Mouse (Mus musculus): ENCODE measurements around the gene Tm9sf4. TPM values are rescaled to one million over a fixed set of nuclear protein-coding genes. Genes with fewer than 3 reads are reported as not detected.

Tm9sf4 gene
- polyA plus RNA-seq (2015; fragmentation: Nextera tagmentation; extraction: Ambion mirVana): 78.6 and 80.0 TPM in 2 replicates

DNA sequence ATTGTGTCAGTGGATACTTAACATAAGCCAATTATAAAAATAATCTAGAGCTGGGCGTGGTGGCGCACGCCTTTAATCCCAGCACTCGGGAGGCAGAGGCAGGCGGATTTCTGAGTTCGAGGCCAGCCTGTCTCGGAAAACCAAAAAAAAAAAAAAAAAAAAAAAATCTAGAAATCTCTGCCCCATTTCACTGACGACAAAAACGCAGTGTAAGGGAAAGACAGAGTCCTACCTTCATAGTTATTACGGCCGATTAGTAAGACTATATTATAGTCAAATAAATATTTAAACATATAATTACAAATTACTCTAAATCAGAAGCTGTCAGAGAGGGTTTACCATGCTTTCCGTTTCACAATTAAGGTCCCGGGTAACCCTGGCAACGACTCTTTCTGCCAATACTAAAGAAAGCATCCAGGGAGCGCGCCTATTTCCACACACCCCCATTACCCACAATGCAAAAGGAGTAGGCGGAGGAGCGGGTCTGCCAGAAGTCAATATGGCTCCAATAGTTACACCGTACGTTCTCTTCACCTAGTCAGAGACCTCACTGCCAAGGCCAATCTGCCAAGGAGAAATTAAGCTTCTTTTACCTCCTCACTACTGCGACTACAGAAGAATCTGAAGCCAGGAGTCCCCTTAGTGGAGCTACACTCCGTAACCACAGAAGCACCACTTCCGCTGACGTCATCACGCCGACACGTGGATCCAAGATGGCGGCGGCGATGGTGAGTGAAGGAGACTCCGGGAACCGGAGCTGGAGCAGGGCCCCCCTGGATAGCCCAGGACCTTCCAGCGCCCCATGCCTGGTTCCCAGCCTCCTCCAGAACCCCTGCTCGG, at the start of gene Tm9sf4:
Gene Tm9sf4 (plus strand): TSS at position 460 of the 840 bp plus-strand sequence.
- peaks cover 14% of the 10 kb centered on the region for H3K4me1 ChIP-seq (replicated peaks)
- no peaks in the 10 kb centered on the region for H3K27me3 ChIP-seq
- no peaks in the 10 kb centered on the region for H3K36me3 ChIP-seq
- H3K27ac ChIP-seq: peak within 1 kb of the TSS; percentile 90
- peak within 1 kb of the TSS; percentile 97 for H3K4me2 ChIP-seq (replicated peaks)
- 8% methylated on average over 34 of the region's 34 CpGs for WGBS
- peak; percentile 96 for ATAC-seq
- H3K4me3 ChIP-seq (replicated peaks): peak within 1 kb of the TSS; percentile 81
- no peaks in the 10 kb centered on the region for H3K9me3 ChIP-seq
- peak within 1 kb of the TSS; percentile 92 for H3K9ac ChIP-seq (replicated peaks)

DNA sequence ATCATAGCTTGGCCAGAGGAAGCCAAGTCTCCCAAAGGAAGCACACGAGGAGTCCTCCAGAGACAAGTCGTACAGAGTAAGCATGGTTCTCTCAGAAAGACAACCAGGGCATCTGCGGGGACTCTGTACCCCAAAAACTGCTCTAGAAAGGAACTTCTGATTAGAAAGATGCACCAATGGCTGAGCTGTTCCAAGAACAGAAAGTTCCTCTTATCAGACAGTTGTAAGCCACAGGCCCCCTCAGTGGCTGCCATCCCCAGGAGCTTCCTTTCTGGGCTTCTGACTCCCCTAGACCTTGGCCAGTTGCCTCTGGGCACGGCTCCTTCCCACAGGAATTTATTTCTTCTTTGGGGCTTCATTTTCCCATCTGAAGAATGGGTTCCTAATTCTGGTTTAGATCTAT, 45.4 kb upstream of the Tm9sf4 start:
- Histone ChIP-seq H3K4me1 (replicated peaks) (no peaks in the 10 kb centered on the region), H3K27me3 (peaks cover 6% of the 10 kb centered on the region), H3K4me3 (replicated peaks) (no peak overlapping the region), H3K9ac (replicated peaks) (no peak overlapping the region), H3K36me3 (no peaks in the 10 kb centered on the region), H3K27ac (no peak overlapping the region), H3K4me2 (replicated peaks) (no peak overlapping the region), H3K9me3 (no peaks in the 10 kb centered on the region)
- no peak for ATAC-seq
- 83% methylated on average over 4 of the region's 4 CpGs for WGBS

GRCm38 (mm10) chr2:153117051-153117486, 44.0 kb upstream of the Tm9sf4 start:
- no peak for ATAC-seq
- Histone ChIP-seq H3K9me3 (no peaks in the 10 kb centered on the region), H3K27ac (no peak overlapping the region), H3K9ac (replicated peaks) (no peak overlapping the region), H3K4me1 (replicated peaks) (no peaks in the 10 kb centered on the region), H3K4me3 (replicated peaks) (no peak overlapping the region), H3K4me2 (replicated peaks) (no peak overlapping the region), H3K36me3 (no peaks in the 10 kb centered on the region), H3K27me3 (no peaks in the 10 kb centered on the region)
- WGBS: 81% methylated on average over 7 of the region's 7 CpGs

GRCm38 (mm10) chr2:153119488-153119887, 41.6 kb upstream of the Tm9sf4 start:
- ATAC-seq: no peak
- no peaks in the 10 kb centered on the region for H3K9me3 ChIP-seq
- 89% methylated on average over 6 of the region's 6 CpGs for WGBS
- H3K27me3 ChIP-seq: no peaks in the 10 kb centered on the region
- H3K27ac ChIP-seq: no peak overlapping the region
- H3K4me3 ChIP-seq (replicated peaks): no peak overlapping the region
- H3K36me3 ChIP-seq: no peaks in the 10 kb centered on the region
- H3K4me1 ChIP-seq (replicated peaks): no peaks in the 10 kb centered on the region
- H3K4me2 ChIP-seq (replicated peaks): no peak overlapping the region
- no peak overlapping the region for H3K9ac ChIP-seq (replicated peaks)

DNA sequence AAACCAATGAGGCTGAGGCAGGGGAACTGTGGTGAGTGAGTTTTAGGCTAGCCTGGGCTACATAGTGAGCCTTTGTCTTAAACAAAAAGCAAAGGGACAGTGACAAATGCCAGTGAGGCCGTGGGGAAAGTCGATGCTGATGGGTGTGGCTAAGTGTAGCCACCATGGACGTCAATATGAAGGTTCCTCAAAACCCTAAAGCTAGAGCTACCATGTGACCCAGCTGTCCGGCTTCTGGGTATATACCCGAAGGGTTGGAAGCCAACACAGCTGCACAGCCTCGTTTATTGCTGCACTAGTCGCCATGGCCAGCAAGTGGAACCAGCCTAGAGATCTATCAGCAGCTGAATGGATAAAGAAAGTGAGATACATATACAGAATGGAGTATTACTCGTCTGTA, 41.0 kb upstream of the Tm9sf4 start:
- ATAC-seq: no peak
- no peak overlapping the region for H3K4me3 ChIP-seq (replicated peaks)
- H3K4me1 ChIP-seq (replicated peaks): no peaks in the 10 kb centered on the region
- WGBS: 71% methylated on average over 8 of the region's 8 CpGs
- H3K27ac ChIP-seq: no peak overlapping the region
- H3K9me3 ChIP-seq: no peaks in the 10 kb centered on the region
- no peak overlapping the region for H3K4me2 ChIP-seq (replicated peaks)
- H3K27me3 ChIP-seq: no peaks in the 10 kb centered on the region
- H3K36me3 ChIP-seq: no peaks in the 10 kb centered on the region
- H3K9ac ChIP-seq (replicated peaks): no peak overlapping the region

DNA sequence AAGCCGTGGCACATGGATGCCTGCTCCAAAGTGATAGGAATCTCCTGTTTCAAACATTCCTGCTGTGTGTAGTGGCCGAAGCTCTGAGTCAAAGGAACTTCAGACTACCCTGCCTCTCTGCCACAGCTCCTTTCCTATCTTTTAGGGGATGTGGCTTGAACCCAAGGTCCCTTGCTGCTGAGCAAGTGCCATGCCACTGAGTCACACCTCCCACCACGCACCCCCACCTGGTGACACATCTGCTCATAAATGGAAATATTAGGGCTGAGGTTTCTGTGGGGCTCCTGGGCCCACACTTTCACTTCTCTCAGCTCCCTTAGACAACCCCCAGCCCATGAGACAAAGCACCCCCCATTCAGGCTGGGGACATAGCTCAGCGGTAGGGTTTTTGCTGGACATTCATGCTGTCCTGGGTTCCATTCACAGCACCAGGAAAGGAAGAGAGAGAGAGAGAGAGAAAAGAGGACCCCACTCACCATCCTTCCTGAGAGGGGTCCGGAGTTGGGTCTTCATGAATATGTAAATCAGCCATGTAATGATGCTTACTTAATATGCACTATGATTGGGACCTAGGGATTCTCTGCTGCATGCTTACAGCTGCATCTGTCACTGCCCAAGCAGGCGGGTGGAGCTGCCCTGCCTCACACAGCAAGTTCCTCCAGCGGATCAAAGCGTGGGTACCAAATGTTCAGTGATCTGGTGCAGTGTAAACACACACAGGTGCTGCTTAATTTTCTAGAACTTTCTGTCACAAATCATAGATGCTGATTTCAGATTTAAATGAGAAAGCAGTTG, 39.1 kb upstream of the Tm9sf4 start:
- Histone ChIP-seq H3K27me3 (no peaks in the 10 kb centered on the region), H3K36me3 (no peaks in the 10 kb centered on the region), H3K4me2 (replicated peaks) (no peak overlapping the region), H3K4me3 (replicated peaks) (no peak overlapping the region), H3K4me1 (replicated peaks) (no peaks in the 10 kb centered on the region), H3K9ac (replicated peaks) (no peak overlapping the region), H3K9me3 (no peaks in the 10 kb centered on the region), H3K27ac (no peak overlapping the region)
- no peak for ATAC-seq
- 72% methylated on average over 8 of the region's 8 CpGs for WGBS

GRCm38 (mm10) chr2:153122701-153123100, 38.4 kb upstream of the Tm9sf4 start:
- Histone ChIP-seq H3K27me3 (no peaks in the 10 kb centered on the region), H3K27ac (no peak overlapping the region), H3K4me2 (replicated peaks) (no peak overlapping the region), H3K4me3 (replicated peaks) (no peak overlapping the region), H3K4me1 (replicated peaks) (no peaks in the 10 kb centered on the region), H3K9me3 (no peaks in the 10 kb centered on the region), H3K36me3 (no peaks in the 10 kb centered on the region), H3K9ac (replicated peaks) (no peak overlapping the region)
- WGBS: 90% methylated on average over 7 of the region's 7 CpGs
- ATAC-seq: no peak

GRCm38 (mm10) chr2:153125875-153126274, 35.2 kb upstream of the Tm9sf4 start:
- H3K4me2 ChIP-seq (replicated peaks): no peak overlapping the region
- H3K27me3 ChIP-seq: no peaks in the 10 kb centered on the region
- no peaks in the 10 kb centered on the region for H3K36me3 ChIP-seq
- no peak overlapping the region for H3K9ac ChIP-seq (replicated peaks)
- H3K27ac ChIP-seq: no peak overlapping the region
- H3K9me3 ChIP-seq: no peaks in the 10 kb centered on the region
- no peak for ATAC-seq
- no peaks in the 10 kb centered on the region for H3K4me1 ChIP-seq (replicated peaks)
- H3K4me3 ChIP-seq (replicated peaks): no peak overlapping the region
- 57% methylated on average over 5 of the region's 5 CpGs for WGBS

DNA sequence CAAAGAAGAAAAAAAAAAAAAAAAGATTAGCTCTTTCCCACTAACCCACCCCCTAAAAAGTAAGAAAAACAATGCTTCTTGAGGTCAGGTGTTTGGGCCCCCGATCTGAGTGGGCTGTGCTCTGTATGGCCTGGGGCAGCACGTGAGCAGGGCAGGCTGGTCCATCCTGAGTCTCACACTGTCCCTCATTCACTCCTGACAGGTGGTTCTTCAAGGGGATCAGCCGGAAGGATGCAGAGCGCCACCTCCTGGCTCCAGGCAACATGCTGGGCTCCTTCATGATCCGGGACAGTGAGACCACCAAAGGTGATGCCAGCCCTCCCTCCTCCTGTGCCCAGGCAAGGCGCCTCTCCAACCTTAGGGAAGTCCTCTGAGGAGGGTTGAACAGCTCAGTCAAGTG, 30.1 kb upstream of the Tm9sf4 start:
- Histone ChIP-seq H3K4me2 (replicated peaks) (no peak overlapping the region), H3K27ac (no peak overlapping the region)
- WGBS: 13% methylated on average over 6 of the region's 6 CpGs

GRCm38 (mm10) chr2:153134237-153134636, 26.9 kb upstream of the Tm9sf4 start:
- no peak overlapping the region for H3K4me3 ChIP-seq (replicated peaks)
- H3K9ac ChIP-seq (replicated peaks): no peak overlapping the region; the same call in 1 of the 2 replicates
- WGBS: 38% methylated on average over 5 of the region's 5 CpGs
- H3K9me3 ChIP-seq: no peaks in the 10 kb centered on the region
- H3K4me1 ChIP-seq (replicated peaks): no peaks in the 10 kb centered on the region
- no peak overlapping the region for H3K4me2 ChIP-seq (replicated peaks)
- H3K27ac ChIP-seq: no peak overlapping the region
- ATAC-seq: no peak
- no peaks in the 10 kb centered on the region for H3K27me3 ChIP-seq
- no peaks in the 10 kb centered on the region for H3K36me3 ChIP-seq

More for the DNA sequence above, 30.1 kb upstream of the Tm9sf4 start:
- Histone ChIP-seq H3K4me1 (replicated peaks) (no peaks in the 10 kb centered on the region), H3K9me3 (no peaks in the 10 kb centered on the region), H3K27me3 (no peaks in the 10 kb centered on the region), H3K36me3 (no peaks in the 10 kb centered on the region), H3K4me3 (replicated peaks) (no peak overlapping the region), H3K9ac (replicated peaks) (no peak overlapping the region)
- ATAC-seq: no peak

DNA sequence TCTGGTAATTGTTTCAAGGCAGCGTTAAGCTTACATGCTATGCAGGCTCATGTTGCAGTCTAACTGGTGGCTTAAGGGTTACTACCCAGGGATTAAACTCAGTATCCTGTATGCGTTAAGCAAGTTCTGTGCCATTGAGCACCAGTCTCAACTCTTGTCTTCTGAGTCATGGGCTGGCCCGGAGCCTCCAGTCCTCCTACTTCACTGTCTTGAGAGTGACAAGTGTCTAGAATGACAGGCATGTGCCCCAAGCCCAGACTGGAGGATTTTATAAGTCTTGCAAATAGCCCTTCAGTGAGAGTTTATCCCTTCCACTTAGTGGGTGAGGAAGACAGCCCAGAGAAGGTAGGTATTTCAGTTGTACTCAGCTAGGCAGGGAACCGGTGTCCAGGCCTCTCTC, 24.9 kb upstream of the Tm9sf4 start:
- Histone ChIP-seq H3K9me3 (no peaks in the 10 kb centered on the region), H3K9ac (replicated peaks) (no peak overlapping the region), H3K4me2 (replicated peaks) (no peak overlapping the region), H3K36me3 (no peaks in the 10 kb centered on the region), H3K4me3 (replicated peaks) (no peak overlapping the region), H3K27me3 (no peaks in the 10 kb centered on the region), H3K4me1 (replicated peaks) (no peaks in the 10 kb centered on the region), H3K27ac (no peak overlapping the region)
- WGBS: 59% methylated on average over 4 of the region's 4 CpGs
- ATAC-seq: no peak

DNA sequence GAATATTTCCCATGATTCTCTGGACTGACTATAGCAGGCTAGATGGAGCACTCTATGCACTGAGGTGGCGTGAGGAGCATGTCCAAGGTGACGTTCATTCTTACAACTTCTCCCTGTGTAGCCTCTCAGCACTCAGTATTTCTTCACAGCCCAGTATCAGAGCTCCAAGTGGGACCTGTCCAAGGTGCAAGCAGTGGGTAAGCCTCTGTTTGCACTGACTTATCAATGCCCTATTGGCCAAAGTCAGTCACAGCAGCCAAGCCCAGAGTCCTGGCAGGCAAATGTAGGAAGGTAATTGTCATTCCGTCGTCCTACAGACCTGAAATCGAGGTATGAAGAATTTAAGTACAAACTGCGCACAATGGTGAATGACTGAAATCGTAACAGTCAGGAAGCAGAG, 21.9 kb upstream of the Tm9sf4 start:
- no peak overlapping the region for H3K4me2 ChIP-seq (replicated peaks)
- no peaks in the 10 kb centered on the region for H3K27me3 ChIP-seq
- no peak overlapping the region for H3K9ac ChIP-seq (replicated peaks)
- H3K4me3 ChIP-seq (replicated peaks): no peak overlapping the region
- no peak overlapping the region for H3K27ac ChIP-seq
- H3K36me3 ChIP-seq: no peaks in the 10 kb centered on the region
- H3K4me1 ChIP-seq (replicated peaks): no peaks in the 10 kb centered on the region
- ATAC-seq: no peak
- 83% methylated on average over 7 of the region's 7 CpGs for WGBS
- no peaks in the 10 kb centered on the region for H3K9me3 ChIP-seq

Data from midbrain, embryonic 13.5 days (tissue).